ENCODE assay signal across 9 mouse cellular contexts in the genomic region with DNA sequence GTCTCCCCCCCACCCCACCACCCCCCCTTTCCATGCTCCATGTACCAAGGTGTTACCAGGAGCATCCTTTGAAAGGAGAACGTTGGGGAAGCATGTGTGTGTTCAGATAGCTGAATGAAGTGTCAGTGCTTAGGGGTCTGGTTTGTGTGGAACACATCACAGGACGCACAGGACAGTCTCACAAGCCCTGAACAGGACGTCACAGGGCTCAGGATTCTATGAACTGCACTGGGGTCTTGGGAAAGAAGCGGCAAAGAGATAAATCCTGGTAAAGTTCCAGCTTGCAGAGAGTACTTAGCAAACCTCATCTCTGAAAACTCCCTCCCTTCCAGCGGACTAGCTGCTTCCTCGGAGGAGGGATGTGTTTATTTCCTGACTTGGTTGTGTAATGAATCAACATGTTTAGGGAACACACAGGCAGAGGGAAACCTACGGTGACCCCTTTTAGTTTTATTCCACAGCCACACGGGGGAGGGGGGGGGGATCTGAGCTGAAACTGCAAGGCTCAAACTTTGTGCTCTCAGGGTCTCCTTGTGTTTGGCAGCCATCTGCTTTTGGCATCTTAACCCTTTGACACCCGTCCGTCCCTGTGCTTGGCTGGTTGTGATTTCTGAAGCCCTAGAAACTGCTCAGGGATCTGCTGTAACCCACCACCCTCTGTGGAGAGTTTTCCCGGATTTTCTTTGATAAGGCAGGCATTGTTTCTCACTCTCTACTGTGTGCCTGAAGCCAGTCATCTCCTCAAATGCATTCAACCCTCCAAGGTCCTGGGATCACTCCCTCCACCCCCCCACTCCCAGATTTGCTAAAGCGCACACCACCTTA. TPM values are rescaled to one million over a fixed set of nuclear protein-coding genes. Genes with fewer than 3 reads are reported as not detected.
DNase-seq lines count a peak whose midpoint lies in the region; ATAC-seq and TF ChIP-seq lines count a peak whose summit lies in the region.
"Had no signal": no experiment of that assay in that cellular context is flagged by ENCODE, and none has a peak within 500 bp of the region (broad histone marks: within the 10 kb centered on the region; RNA-seq: fewer than 3 reads in every experiment).

No protein-coding gene starts in this region.

- TF ChIP-seq CTCF in layer of hippocampus, adult 2 months (conservative IDR thresholded peaks at IDR 0.05) = no peak

- WGBS in hindbrain, embryonic 11.5 days = 1% methylated on average over 12 of the region's 12 CpGs

- H3K27me3 ChIP-seq in hindbrain, embryonic 11.5 days (ENCODE audit: control insufficient read depth, insufficient read depth, low read length) = peaks cover 6% of the 10 kb centered on the region

- H3K9ac ChIP-seq in hindbrain, embryonic 11.5 days (ENCODE audit: low read depth, low read length) = no peak overlapping the region

- DNase-seq in layer of hippocampus, adult 2 months (ENCODE audit: low spot score in 2 of 2) = no peak
- no peak for DNase-seq in layer of hippocampus, adult 11-12 months (ENCODE audit: low spot score)
- peak; percentile 22 to 58 for DNase-seq in cerebellum, postnatal 36 days
- peak; percentile 47 for DNase-seq in hindbrain, embryonic 11.5 days (ENCODE audit: low spot score)
- DNase-seq in neural tube, embryonic 10.5 days (ENCODE audit: extremely low spot score, low spot score) = peak; percentile 43
- DNase-seq in gastrocnemius, adult 18-20 months (ENCODE audit: low spot score) = no peak
- no peak for DNase-seq in urinary bladder, postnatal 10 days (ENCODE audit: low spot score)
- no peak for DNase-seq in right cerebral cortex, postnatal 36 days (ENCODE audit: low spot score in 2 of 2)

- H3K9me3 ChIP-seq in hindbrain, embryonic 11.5 days (ENCODE audit: control insufficient read depth, low read length) = no peaks in the 10 kb centered on the region

- peak; percentile 11; the same call in 1 of the 2 replicates for ATAC-seq in hindbrain, embryonic 11.5 days (ENCODE audit: low FRiP score)

- peak overlapping the region; percentile 66 for H3K4me3 ChIP-seq in layer of hippocampus, adult 2 months
- H3K4me3 ChIP-seq in hindbrain, embryonic 11.5 days (ENCODE audit: low read depth, low read length) = peak overlapping the region; percentile 43

- H3K4me2 ChIP-seq in hindbrain, embryonic 11.5 days (replicated peaks; ENCODE audit: low read depth, low read length) = peak overlapping the region; percentile 88

- peak overlapping the region; percentile 89 for H3K27ac ChIP-seq in layer of hippocampus, adult 2 months
- H3K27ac ChIP-seq in hindbrain, embryonic 11.5 days (ENCODE audit: low read depth, low read length) = no peak overlapping the region

- H3K4me1 ChIP-seq in hindbrain, embryonic 11.5 days (replicated peaks; ENCODE audit: control insufficient read depth, insufficient read depth, low read length) = no peaks in the 10 kb centered on the region; the same call in 1 of the 2 replicates

- H3K36me3 ChIP-seq in hindbrain, embryonic 11.5 days (ENCODE audit: control insufficient read depth, insufficient read depth, low read length) = no peaks in the 10 kb centered on the region

RNA-seq across cellular contexts. Expression of a gene that starts 3.3 kb away (rescaled TPM):
- total RNA-seq in layer of hippocampus, adult 2 months (2021) = 10 to 100 TPM; 18.2 to 21.1 TPM
- 5.7 and 9.1 TPM in 2 replicates for polyA plus RNA-seq in hindbrain, embryonic 11.5 days (2014; fragmentation: Nextera tagmentation; extraction: Ambion mirVana)
- under 1 TPM; 0.43 TPM for total RNA-seq in gastrocnemius, adult 18-20 months (2021)
- total RNA-seq: neutrophil, adult 5-6 weeks had no signal

Comparison
In these comparisons a context has a peak if more than half of its experiments do, and no peak if none do; other contexts are left out.
1. DNase-seq: peak in cerebellum, postnatal 36 days (2 of 2), hindbrain, embryonic 11.5 days (single experiment) and neural tube, embryonic 10.5 days (single experiment); none in layer of hippocampus, adult 2 months (0 of 2), layer of hippocampus, adult 11-12 months (single experiment), gastrocnemius, adult 18-20 months (single experiment), urinary bladder, postnatal 10 days (single experiment) and right cerebral cortex, postnatal 36 days (0 of 2).
2. RNA of a gene that starts 3.3 kb away (total RNA-seq): 18.2 to 21.1 TPM in layer of hippocampus, adult 2 months; 0.43 TPM in gastrocnemius, adult 18-20 months; every median in the first group is over 10 times any median in the second.